Mouse (Mus musculus) heart, embryonic 14.5 days (tissue): Measurements from ENCODE around the gene Gys2. TPM values are rescaled to one million over a fixed set of nuclear protein-coding genes. Genes with fewer than 3 reads are reported as not detected.
"Not testable (repeated sequence)": the region's sequence is repeated elsewhere in the genome, so short reads cannot be mapped to it uniquely, and the experiment has no call there.

Source experiments
- ATAC-seq: fragments of 200-750 bp; cut with Nextera tagmentation; 2 replicates; pipeline ENCODE4 v1.8.0; 2017; ENCODE audit warnings: low read depth, moderate TSS enrichment; ENCODE audit not compliant: insufficient number of reproducible peaks, insufficient read depth, low FRiP score
- H3K27ac ChIP-seq, 2 experiments: fragments of 200-500 bp in 1 of 2; fragments of 300-500 bp in 1 of 2; sonication (generic) in 1 of 2; replicated peaks in 1 of 2; 2 replicates each; pipeline ENCODE4 v1.5.1; 2012 to 2014; ENCODE audit warnings: low read depth in 2 of 2, low read length in 2 of 2, control low read depth in 1 of 2, mild to moderate bottlenecking in 1 of 2, mixed read lengths in 1 of 2; ENCODE audit not compliant: control insufficient read depth in 1 of 2, insufficient read depth in 1 of 2
- H3K27me3 ChIP-seq: fragments of 300-500 bp; sonication (generic); 2 replicates; pipeline ENCODE4 v1.6.1; 2014; ENCODE audit warnings: mild to moderate bottlenecking, low read length, control low read depth; ENCODE audit not compliant: control insufficient read depth, insufficient read depth
- H3K36me3 ChIP-seq: fragments of 300-500 bp; sonication (generic); 2 replicates; pipeline ENCODE4 v1.6.1; 2014; ENCODE audit warnings: mild to moderate bottlenecking, control low read depth, low read length, mixed read lengths; ENCODE audit not compliant: control insufficient read depth, insufficient read depth
- H3K4me1 ChIP-seq, 2 experiments: fragments of 200-500 bp in 1 of 2; fragments of 300-500 bp in 1 of 2; sonication (generic) in 1 of 2; 2 replicates each; pipeline ENCODE4 v1.6.1; 2012 to 2014; ENCODE audit warnings: low read length in 2 of 2, control low read depth in 1 of 2, mixed read lengths in 1 of 2; ENCODE audit not compliant: control insufficient read depth in 2 of 2, insufficient read depth in 2 of 2
- H3K4me2 ChIP-seq: fragments of 300-500 bp; sonication (generic); 2 replicates; pipeline ENCODE4 v1.6.1; 2014; ENCODE audit warnings: mild to moderate bottlenecking, low read length
- H3K4me3 ChIP-seq, 2 experiments: fragments of 200-500 bp in 1 of 2; fragments of 300-500 bp in 1 of 2; sonication (generic) in 1 of 2; 2 replicates each; pipeline ENCODE4 v1.5.1; 2012 to 2014; ENCODE audit warnings: low read length in 2 of 2, mild to moderate bottlenecking in 2 of 2, control low read depth in 1 of 2, low read depth in 1 of 2, moderate library complexity in 1 of 2; ENCODE audit not compliant: control insufficient read depth in 1 of 2, insufficient read depth in 1 of 2
- H3K9ac ChIP-seq: fragments of 300-500 bp; sonication (generic); 2 replicates; pipeline ENCODE4 v1.6.1; 2014; ENCODE audit warnings: mild to moderate bottlenecking, low read length
- H3K9me3 ChIP-seq: fragments of 300-500 bp; sonication (generic); 2 replicates; pipeline ENCODE4 v1.6.1; 2016; ENCODE audit warnings: low read length, control low read depth; ENCODE audit not compliant: control insufficient read depth
- WGBS: fragments of 180-500 bp; shearing (Covaris S2); extraction: QIAGEN DNeasy Blood & Tissue Kit; methylation state at CpG from one replicate; pipeline ENCODE4 v1.1.7; 2014; 5-methylcytosine and 5-hydroxymethylcytosine counted together
- polyA plus RNA-seq: library from polyadenylated mRNA; unstranded; fragments of >200 nt; fragmentation: Nextera tagmentation; extraction: Ambion mirVana; gene quantifications from 2 replicates; pipeline ENCODE4 v1.2.1, GENCODE M21; 2014

Gys2 gene
- polyA plus RNA-seq, 1 experiment from 2014 or later: not detected

DNA sequence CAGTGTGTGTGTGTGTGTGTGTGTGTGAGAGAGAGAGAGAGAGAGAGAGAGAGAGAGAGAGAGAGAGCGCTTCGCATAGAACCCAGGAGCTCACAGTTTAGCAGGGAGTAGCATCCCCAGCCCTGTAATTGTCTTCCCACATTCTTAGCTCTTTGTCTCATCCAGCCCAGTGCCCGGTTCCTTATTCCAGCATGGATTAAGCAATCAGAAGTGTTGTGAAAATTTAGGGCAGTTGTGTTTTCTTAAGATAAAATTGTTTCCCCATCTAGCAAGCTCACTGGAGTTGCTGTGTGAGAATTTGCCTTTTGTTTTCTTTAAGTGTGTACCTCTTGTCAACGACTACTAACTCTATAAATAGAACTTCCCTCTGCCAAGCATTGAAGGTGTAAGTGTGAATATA, 35.8 kb upstream of the Gys2 start:
- peak overlapping the region; percentile 75 for H3K4me2 ChIP-seq
- no peaks in the 10 kb centered on the region for H3K9me3 ChIP-seq
- peaks cover 18% of the 10 kb centered on the region for H3K36me3 ChIP-seq
- WGBS: 14% methylated on average over 4 of the region's 4 CpGs
- H3K27me3 ChIP-seq: peaks cover 11% of the 10 kb centered on the region; the same call in 1 of the 2 replicates
- peak overlapping the region; percentile 92 to 97 for H3K27ac ChIP-seq
- H3K9ac ChIP-seq: 0 out of 2 replicates have a peak overlapping the region, but pooled peaks have one; percentile 85
- peaks cover 14 to 29% of the 10 kb centered on the region in 2 experiments for H3K4me1 ChIP-seq
- no peak for ATAC-seq
- H3K4me3 ChIP-seq: no peak overlapping the region

DNA sequence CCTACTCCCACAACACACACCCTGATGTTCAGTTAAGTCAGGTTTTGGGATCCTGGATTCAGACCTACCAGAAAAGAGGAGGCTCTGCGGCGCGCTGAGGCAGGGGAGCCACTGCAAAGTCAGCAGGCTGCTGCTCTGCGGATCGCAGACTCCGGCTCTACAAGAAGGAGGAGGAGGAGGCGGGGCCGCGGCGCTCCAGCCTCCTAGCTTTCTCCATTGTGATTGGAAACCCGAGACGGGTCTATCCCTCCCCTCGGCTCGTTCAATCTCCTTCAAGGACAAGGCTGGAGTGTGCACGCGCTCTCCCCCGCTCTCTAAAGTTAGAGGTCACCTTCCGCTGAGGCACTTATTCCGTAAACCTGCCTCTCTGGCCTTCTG, 34.9 kb upstream of the Gys2 start, which contains the start of gene Ldhb:
Gene Ldhb, minus strand, starts transcription at position 173 of the 378 bp plus-strand sequence.
- H3K36me3 ChIP-seq: peaks cover 26% of the 10 kb centered on the region
- peaks cover 11% of the 10 kb centered on the region; the same call in 1 of the 2 replicates for H3K27me3 ChIP-seq
- ATAC-seq: peak; percentile 93
- peak within 1 kb of the TSS; percentile 92 to 97 for H3K27ac ChIP-seq
- H3K4me1 ChIP-seq: peaks cover 14 to 29% of the 10 kb centered on the region in 2 experiments
- under 1% methylated on average over 18 of the region's 19 CpGs for WGBS
- peak within 1 kb of the TSS; percentile 75 for H3K4me2 ChIP-seq
- H3K9me3 ChIP-seq: no peaks in the 10 kb centered on the region
- H3K4me3 ChIP-seq: peak within 1 kb of the TSS; percentile 70 to 76
- H3K9ac ChIP-seq: peak within 1 kb of the TSS; percentile 85

DNA sequence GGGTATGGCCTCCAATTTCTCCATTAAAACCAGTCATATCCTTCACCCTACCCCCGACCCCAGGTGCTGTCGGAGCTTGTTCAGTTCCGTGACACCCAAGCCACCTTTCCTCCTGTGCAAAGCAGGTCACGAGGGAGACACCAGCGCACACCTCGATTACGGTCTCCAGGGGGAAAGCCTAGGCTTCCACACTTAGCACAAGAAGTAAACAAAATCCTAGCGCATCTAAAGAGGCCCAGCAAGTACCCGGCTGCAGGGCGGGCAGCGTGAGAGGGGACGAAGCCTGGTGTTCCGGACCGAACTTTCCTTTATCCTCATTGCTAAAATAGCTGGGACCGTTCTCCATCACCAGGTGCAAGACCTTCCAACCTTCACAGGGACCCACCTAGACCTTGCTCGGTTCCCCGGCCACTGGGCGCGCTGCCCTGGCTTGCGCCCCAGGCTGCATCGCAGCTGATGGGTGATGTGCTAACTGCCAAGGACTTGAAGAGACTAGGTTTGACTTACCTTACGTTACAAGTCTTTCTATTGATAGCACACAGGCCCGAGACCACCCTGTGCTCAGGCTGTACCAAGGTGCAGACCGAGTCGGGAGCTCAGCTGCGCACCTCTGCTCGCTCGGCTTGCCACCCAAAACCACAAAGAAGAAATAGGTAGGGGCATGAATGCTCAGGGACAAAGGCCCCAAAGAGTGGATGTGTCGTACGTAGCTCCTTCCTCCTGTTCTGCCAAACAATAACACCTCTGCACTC, 34.3 kb upstream of the Gys2 start:
- H3K4me3 ChIP-seq: peak overlapping the region; percentile 70 to 76
- peak overlapping the region; percentile 75 for H3K4me2 ChIP-seq
- H3K4me1 ChIP-seq: peaks cover 14 to 29% of the 10 kb centered on the region in 2 experiments
- peak overlapping the region; percentile 89 to 92 for H3K27ac ChIP-seq
- peak; percentile 20; the same call in 1 of the 2 replicates for ATAC-seq
- H3K9ac ChIP-seq: peak overlapping the region; percentile 85
- peaks cover 11% of the 10 kb centered on the region; the same call in 1 of the 2 replicates for H3K27me3 ChIP-seq
- no peaks in the 10 kb centered on the region for H3K9me3 ChIP-seq
- peaks cover 31% of the 10 kb centered on the region for H3K36me3 ChIP-seq
- under 1% methylated on average over 30 of the region's 30 CpGs for WGBS

DNA sequence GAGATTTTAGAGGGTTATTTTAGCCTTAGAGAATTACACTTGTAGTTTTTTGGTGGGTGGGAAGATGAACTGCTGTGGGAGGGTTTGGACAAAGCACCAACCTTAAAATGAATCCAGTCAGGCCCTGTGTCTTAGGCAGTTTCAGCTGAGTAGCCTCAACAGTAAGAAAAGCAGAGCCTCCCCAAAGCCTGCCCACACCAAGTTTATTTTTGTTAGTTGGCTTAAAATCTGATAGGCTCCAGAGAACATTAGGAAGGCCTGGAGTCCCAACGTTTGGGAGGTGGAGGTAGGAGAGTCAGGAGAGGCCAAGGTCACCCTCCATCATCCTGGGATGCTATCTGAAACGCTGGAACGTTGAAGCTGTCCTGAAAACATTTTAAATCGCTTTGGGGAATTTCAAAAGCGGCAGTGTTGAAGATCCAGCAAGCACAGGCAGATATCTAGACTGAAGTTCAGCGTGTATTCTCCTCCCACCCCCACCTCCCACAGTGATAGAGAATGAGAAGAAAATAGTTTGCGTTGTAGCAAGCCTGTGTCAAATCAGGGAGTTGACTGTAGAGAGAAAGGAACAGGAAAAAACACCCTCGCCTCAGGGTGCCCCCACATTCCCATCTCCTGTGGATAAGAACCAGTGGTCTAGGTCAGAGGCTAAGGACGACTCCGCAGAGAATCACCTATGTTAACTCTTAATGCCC, 33.6 kb upstream of the Gys2 start:
- peak overlapping the region; percentile 70 to 76 for H3K4me3 ChIP-seq
- peak overlapping the region; percentile 85 for H3K9ac ChIP-seq
- peak overlapping the region; percentile 75 for H3K4me2 ChIP-seq
- no peaks in the 10 kb centered on the region for H3K9me3 ChIP-seq
- H3K4me1 ChIP-seq: peaks cover 11 to 29% of the 10 kb centered on the region in 2 experiments
- no peak for ATAC-seq
- WGBS: 5% methylated on average over 10 of the region's 10 CpGs
- peaks cover 39% of the 10 kb centered on the region for H3K36me3 ChIP-seq
- H3K27me3 ChIP-seq: peaks cover 5% of the 10 kb centered on the region; the same call in 1 of the 2 replicates
- peak overlapping the region; percentile 89 to 92 for H3K27ac ChIP-seq

DNA sequence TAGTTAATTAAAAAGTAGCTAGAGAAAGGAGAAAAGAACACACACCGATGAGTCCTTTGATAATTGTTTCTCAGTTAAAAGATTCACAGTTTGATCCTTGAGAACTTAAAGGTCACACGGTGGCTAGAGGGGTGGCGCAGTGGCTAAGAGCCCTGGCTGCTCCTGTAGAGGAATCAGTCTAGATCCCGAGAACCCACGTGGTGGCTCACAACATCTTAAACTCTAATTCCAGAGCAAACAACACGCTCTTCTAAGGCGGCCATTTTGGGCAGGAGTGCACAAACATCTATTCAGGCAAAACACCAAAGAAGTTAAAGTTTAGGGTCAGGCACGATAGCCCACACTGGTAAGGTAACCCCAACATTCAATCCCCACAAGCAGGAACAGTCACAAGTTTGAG, 30.7 kb upstream of the Gys2 start:
- Histone ChIP-seq H3K27me3 (no peaks in the 10 kb centered on the region), H3K27ac (no peak overlapping the region), H3K4me2 (peak overlapping the region; percentile 16; the same call in 1 of the 2 replicates), H3K36me3 (peaks cover 64% of the 10 kb centered on the region), H3K9me3 (no peaks in the 10 kb centered on the region), H3K4me1 (peaks cover 6 to 21% of the 10 kb centered on the region in 2 experiments), H3K4me3 (no peak overlapping the region), H3K9ac (no peak overlapping the region)
- 72% methylated on average over 8 of the region's 8 CpGs for WGBS
- ATAC-seq: no peak

DNA sequence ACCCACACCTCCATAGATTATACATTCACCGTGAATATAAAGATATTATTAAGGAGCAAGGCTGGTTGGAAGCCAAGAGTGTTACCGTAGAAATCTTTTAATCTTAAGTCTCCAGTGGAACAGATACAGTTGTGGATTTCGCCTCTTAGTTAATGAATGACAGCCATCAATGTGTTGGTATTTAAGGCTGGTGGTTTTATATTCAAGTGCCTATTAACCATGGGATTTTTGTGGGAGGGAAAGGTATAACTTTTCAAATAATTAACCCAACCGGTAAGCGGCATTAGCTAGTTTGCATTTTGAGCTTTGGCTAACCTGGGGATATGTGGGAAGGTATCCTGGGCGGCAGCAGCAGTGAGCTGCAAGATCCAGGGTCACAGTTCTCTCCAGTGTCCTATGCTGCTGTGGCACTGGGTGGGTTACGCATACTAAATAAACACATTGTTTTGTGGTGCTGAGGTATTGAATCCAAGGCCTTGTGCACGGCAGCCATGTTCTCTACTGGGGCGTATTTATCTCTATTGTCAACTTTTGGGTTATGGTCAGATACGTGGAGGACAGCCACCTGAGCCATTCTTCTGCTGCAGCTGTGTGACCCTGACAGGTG, 29.7 kb upstream of the Gys2 start:
- Histone ChIP-seq H3K27ac (no peak overlapping the region), H3K4me3 (no peak overlapping the region), H3K36me3 (peaks cover 74% of the 10 kb centered on the region), H3K9me3 (no peaks in the 10 kb centered on the region), H3K27me3 (no peaks in the 10 kb centered on the region), H3K4me1 (peaks cover 0 to 15% of the 10 kb centered on the region in 2 experiments; a peak in 2 of 4 replicates), H3K9ac (no peak overlapping the region), H3K4me2 (no peak overlapping the region)
- no peak for ATAC-seq
- 88% methylated on average over 10 of the region's 10 CpGs for WGBS

DNA sequence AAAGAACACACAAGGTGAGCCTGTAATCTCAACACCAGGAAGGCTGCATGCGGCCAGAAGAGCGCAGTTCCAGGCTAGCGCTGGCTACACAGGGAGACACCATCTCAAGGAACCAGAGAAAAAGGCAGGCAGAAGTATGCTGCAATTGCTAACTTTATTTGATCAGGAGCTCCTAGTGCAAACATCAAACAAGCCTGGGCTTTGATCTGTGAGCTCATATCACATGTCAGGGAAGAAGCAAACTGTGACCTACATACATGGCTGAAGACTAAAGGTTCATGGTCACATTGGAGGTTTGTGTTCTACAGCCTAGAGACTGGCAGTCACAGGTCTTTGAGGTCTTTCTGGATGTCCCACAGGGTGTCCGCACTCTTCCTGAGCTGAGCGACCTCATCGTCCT, 17.2 kb upstream of the Gys2 start:
- not testable (repeated sequence) for H3K9me3 ChIP-seq, H3K9ac ChIP-seq, ATAC-seq, H3K27ac ChIP-seq, H3K4me3 ChIP-seq, H3K27me3 ChIP-seq, H3K4me2 ChIP-seq, H3K4me1 ChIP-seq
- H3K36me3 ChIP-seq: peaks cover 85% of the 10 kb centered on the region
- WGBS: 92% methylated on average over 6 of the region's 6 CpGs
